Mouse (Mus musculus): ENCODE results near the gene Rbfox1. TPM values are rescaled to one million over a fixed set of nuclear protein-coding genes. Genes with fewer than 3 reads are reported as not detected.

Gene Rbfox1
- total and polyA plus RNA-seq, 3 experiments = not detected

- Histone ChIP-seq H3K9ac (ENCODE audit: control insufficient read depth, low read depth, low read length, poor library complexity, severe bottlenecking) (no peak overlapping the region), H3K4me3 (ENCODE audit: control insufficient read depth in 1 of 2, insufficient read depth in 1 of 2, low read depth in 2 of 2, low read length in 2 of 2) (no peak overlapping the region), H3K27me3 (ENCODE audit: control insufficient read depth in 1 of 2, insufficient read depth in 2 of 2, low read length in 2 of 2) (no peaks in the 10 kb centered on the region), H3K9me3 (replicated peaks; ENCODE audit: insufficient read depth, low read length) (no peaks in the 10 kb centered on the region), H3K36me3 (ENCODE audit: control insufficient read depth in 1 of 2, insufficient read depth in 2 of 2, low read length in 2 of 2) (no peaks in the 10 kb centered on the region), H3K79me2 (ENCODE audit: control insufficient read depth, insufficient read depth, low read length, poor library complexity) (no peaks in the 10 kb centered on the region), H3K27ac (ENCODE audit: control insufficient read depth, low read depth, low read length) (no peak overlapping the region), H3K4me1 (ENCODE audit: control insufficient read depth in 1 of 2, insufficient read depth in 2 of 2, low read length in 2 of 2) (no peaks in the 10 kb centered on the region)
- DNase-seq (ENCODE audit: low read depth, low spot score) = no peak
- TF ChIP-seq GABPA (IDR thresholded peaks at IDR 0.05; ENCODE audit: low read depth, low read length) (no peak), GATA1 (IDR thresholded peaks at IDR 0.05; ENCODE audit: low read depth, low read length) (no peak), MAFK (IDR thresholded peaks at IDR 0.05; ENCODE audit: borderline replicate concordance, low read depth, low read length) (no peak), HCFC1 (IDR thresholded peaks at IDR 0.05; ENCODE audit: low read depth, low read length) (no peak), ZC3H11A (IDR thresholded peaks at IDR 0.05; ENCODE audit: low read depth, low read length) (no peak), USF2 (IDR thresholded peaks at IDR 0.05; ENCODE audit: borderline replicate concordance in 1 of 2, insufficient read depth in 1 of 2, low read depth in 1 of 2, low read length in 2 of 2) (no peak), CHD1 (IDR thresholded peaks at IDR 0.05; ENCODE audit: low read depth, low read length) (no peak), SMC3 (IDR thresholded peaks at IDR 0.05; ENCODE audit: low read depth, low read length) (no peak), ZKSCAN1 (IDR thresholded peaks at IDR 0.05; ENCODE audit: low read depth, low read length) (no peak), MAX (IDR thresholded peaks at IDR 0.05; ENCODE audit: low read length) (no peak), MXI1 (IDR thresholded peaks at IDR 0.05; ENCODE audit: low read depth, low read length) (no peak), CHD2 (IDR thresholded peaks at IDR 0.05; ENCODE audit: low read length) (no peak), ZMIZ1 (IDR thresholded peaks at IDR 0.05; ENCODE audit: low read depth, low read length) (no peak), MYC (IDR thresholded peaks at IDR 0.05; ENCODE audit: low read depth, low read length) (no peak), POLR2AphosphoS5 (IDR thresholded peaks at IDR 0.05; ENCODE audit: borderline replicate concordance, low read depth, low read length) (no peak), TBP (IDR thresholded peaks at IDR 0.05; ENCODE audit: low read depth, low read length) (no peak), NRF1 (IDR thresholded peaks at IDR 0.05; ENCODE audit: insufficient read depth, low read depth, low read length, poor library complexity, severe bottlenecking) (no peak)
Observed at GRCm38 (mm10) chr16:6303082-6303481, 417.9 kb downstream of the Rbfox1 start.

DNA sequence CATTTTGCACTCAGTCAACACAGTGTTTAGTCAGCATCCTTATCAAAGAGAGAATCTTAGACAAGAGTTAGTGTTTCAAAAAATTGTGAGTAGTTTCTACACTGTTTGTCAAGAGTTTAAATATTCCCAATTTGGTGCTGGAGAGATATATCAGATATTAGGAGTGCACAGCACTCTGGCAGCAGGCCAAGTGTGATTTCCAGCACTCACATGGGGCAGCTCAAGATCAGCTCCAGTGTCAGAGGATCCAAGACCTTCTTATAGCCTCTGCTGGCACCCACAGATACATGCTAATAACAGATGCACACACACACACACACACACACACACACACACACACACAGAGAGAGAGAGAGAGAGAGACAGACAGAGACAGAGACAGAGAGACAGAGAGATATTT lies 424.8 kb downstream of the Rbfox1 start:
- Histone ChIP-seq H3K79me2 (ENCODE audit: control insufficient read depth, insufficient read depth, low read length, poor library complexity) (no peaks in the 10 kb centered on the region), H3K4me1 (ENCODE audit: control insufficient read depth in 1 of 2, insufficient read depth in 2 of 2, low read length in 2 of 2) (no peaks in the 10 kb centered on the region), H3K27me3 (ENCODE audit: control insufficient read depth in 1 of 2, insufficient read depth in 2 of 2, low read length in 2 of 2) (no peaks in the 10 kb centered on the region), H3K36me3 (ENCODE audit: control insufficient read depth in 1 of 2, insufficient read depth in 2 of 2, low read length in 2 of 2) (no peaks in the 10 kb centered on the region), H3K9me3 (replicated peaks; ENCODE audit: insufficient read depth, low read length) (no peaks in the 10 kb centered on the region), H3K27ac (ENCODE audit: control insufficient read depth, low read depth, low read length) (no peak overlapping the region), H3K9ac (ENCODE audit: control insufficient read depth, low read depth, low read length, poor library complexity, severe bottlenecking) (no peak overlapping the region), H3K4me3 (ENCODE audit: control insufficient read depth in 1 of 2, insufficient read depth in 1 of 2, low read depth in 2 of 2, low read length in 2 of 2) (no peak overlapping the region)
- DNase-seq (ENCODE audit: low read depth, low spot score) = no peak
- TF ChIP-seq RCOR1 (IDR thresholded peaks at IDR 0.05; ENCODE audit: low read depth, low read length) = no peak
- TF ChIP-seq HCFC1 (IDR thresholded peaks at IDR 0.05; ENCODE audit: low read depth, low read length) = no peak
- no peak for TF ChIP-seq ZMIZ1 (IDR thresholded peaks at IDR 0.05; ENCODE audit: low read depth, low read length)
- TF ChIP-seq SMC3 (IDR thresholded peaks at IDR 0.05; ENCODE audit: low read depth, low read length) = no peak
- TF ChIP-seq MEF2A (IDR thresholded peaks at IDR 0.05; ENCODE audit: extremely low read depth, insufficient replicate concordance, low read depth, low read length, poor library complexity, severe bottlenecking) = no peak
- TF ChIP-seq MAFK (IDR thresholded peaks at IDR 0.05; ENCODE audit: borderline replicate concordance, low read depth, low read length) = no peak
